Mouse (Mus musculus): Measurements from ENCODE around the gene Cdc14a. TPM values are rescaled to one million over a fixed set of nuclear protein-coding genes. Genes with fewer than 3 reads are reported as not detected.

Cdc14a gene
- total RNA-seq, 2 experiments from 2014 or later = 4.9 to 6.2 TPM

DNA sequence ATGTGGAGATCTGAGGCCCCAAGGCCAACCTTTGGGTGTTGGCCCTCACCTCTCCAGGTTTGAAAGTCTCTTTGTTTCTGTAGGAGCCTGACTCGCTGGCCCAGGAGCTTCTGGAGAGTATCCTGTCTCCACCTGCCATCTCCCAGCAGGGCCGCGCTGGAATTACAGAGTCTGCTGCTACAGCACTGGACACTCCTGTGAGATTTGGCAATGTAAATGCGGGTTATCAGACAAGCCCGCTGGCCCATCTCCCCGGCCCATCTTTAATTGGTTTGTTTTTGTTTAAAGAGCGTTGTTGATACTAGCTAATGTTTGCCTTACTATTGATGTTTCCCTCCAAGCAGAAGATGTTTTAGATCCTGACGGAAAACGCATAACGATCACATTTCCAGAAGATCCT is 15.0 kb downstream of the Cdc14a start:
- H3K27ac ChIP-seq = no peak overlapping the region
- DNase-seq (ENCODE audit: low spot score in 2 of 2) = no peak
- TF ChIP-seq CTCF (conservative IDR thresholded peaks at IDR 0.05) = no peak
- no peak overlapping the region for H3K4me3 ChIP-seq

DNA sequence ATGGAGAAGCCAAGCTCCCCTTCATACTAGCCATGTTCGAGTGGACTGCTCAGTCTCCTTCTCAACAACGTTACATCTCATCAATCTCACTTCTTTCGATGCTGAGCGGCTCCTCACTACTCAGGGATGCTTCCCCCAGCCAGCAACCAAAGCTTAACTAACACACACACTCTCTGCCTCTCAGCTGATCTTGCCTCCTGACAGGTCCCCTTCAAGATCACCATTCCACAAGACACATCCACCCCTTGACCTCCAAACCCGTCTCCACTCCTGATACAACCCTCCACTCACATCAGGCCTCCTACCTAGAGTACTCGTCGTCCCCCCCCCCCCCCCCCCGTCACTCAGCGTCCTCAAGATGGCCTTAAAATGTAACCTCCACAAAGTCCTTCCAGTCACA is 18.3 kb downstream of the Cdc14a start:
- Histone ChIP-seq H3K4me3 (no peak overlapping the region), H3K27ac (no peak overlapping the region)
- no peak for DNase-seq (ENCODE audit: low spot score in 2 of 2)
- no peak for TF ChIP-seq CTCF (conservative IDR thresholded peaks at IDR 0.05)

DNA sequence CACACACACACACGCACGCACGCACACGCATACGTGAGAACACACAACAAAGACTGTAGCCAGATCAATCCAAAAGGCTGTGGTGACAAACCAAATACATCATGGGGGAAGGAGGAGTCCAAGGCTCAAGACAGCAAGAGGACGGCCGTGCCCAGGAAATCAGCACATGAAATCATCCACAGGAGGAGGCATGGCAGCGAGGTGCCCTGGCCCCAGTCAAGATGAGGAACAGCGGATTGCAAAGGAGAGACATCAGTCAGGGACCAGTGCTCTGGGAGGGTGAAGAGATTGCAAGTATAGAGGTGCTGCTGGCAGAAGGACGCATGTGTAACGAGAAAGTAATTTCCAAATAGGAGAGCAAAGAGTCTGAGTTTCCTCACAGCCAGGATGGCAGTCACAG is 22.4 kb downstream of the Cdc14a start:
- no peak for TF ChIP-seq CTCF (conservative IDR thresholded peaks at IDR 0.05)

DNA sequence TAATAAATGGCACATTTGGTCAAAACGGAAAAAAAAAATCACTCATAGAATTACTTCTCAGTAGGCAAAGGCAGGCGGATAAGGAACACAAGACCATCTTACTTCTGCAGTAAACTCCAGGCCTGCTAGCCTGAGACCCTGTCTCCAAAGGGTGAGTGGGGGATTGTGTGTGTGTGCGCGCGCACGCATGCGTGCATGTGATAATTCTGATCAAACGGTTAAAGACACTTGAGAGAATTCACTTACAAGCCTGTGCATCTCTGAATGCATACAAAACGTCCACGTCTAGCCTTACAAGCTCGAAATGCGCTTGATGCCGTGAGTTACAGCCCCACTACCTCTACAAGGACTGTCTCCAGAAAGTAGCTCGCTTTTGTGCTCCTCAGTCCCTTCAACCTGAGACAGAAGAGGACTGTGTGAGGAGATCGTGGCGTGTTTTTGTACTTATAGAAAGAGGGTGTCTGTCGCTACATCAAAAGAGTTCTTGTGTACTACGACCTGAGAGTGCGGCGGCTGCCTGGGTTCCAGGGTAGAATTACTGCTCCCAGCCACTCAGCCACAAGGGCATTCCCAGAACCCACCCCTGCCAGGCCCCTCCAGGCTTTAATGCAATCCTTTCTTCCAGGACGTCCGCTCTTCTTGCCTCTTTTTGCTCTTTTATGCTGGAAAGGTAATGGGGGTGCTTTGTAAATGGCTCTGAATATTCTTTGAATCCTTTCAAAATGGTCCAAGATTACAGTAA is 24.3 kb downstream of the Cdc14a start:
- no peak for DNase-seq (ENCODE audit: low spot score in 2 of 2)
- H3K4me3 ChIP-seq = peak overlapping the region; percentile 32
- no peak for TF ChIP-seq CTCF (conservative IDR thresholded peaks at IDR 0.05)
- peak overlapping the region; percentile 40; the same call in 1 of the 2 replicates for H3K27ac ChIP-seq

More for the DNA sequence above, 22.4 kb downstream of the Cdc14a start:
- no peak for DNase-seq (ENCODE audit: low spot score in 2 of 2)
- Histone ChIP-seq H3K27ac (no peak overlapping the region), H3K4me3 (no peak overlapping the region)

DNA sequence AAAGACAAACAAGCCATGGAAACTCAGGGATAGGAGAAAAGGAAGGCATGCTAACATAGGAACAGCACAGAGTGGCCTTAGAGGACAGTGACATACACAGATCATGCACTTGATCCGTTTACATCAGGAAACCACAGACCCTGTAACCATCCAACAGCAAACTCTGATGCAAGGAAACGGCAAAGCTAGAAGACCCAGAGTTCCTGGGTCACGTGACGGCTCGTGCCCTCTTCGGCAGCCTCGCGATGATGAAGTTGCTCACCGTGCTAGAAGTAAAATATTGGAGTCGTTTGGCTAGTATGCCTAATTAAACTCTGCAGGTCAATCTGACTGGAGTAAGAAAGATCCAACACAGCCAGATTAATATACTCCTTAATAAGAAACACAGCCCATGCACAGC is 25.3 kb downstream of the Cdc14a start:
- DNase-seq (ENCODE audit: low spot score in 2 of 2) = no peak
- no peak overlapping the region for H3K27ac ChIP-seq
- TF ChIP-seq CTCF (conservative IDR thresholded peaks at IDR 0.05) = no peak
- peak overlapping the region; percentile 26; the same call in 1 of the 2 replicates for H3K4me3 ChIP-seq

DNA sequence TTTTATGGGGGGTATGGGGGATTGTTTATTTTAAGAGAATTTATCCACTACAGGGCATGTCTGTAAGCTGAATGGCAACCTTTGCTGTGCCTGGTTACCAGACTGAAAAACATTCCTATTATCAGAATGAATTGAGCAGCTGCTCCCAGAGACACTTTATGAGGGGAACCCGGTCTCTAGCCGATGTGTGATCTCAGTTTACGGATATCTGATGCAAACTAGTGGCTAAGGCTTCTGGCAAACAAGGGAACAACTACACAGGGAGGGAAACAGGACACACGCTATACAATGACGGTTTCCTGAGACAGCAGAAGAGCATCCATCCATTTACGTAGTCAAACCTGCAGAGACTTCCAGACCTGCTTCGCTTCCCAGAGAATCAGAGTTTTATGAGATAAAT is 25.9 kb downstream of the Cdc14a start:
- Histone ChIP-seq H3K27ac (no peak overlapping the region), H3K4me3 (no peak overlapping the region)
- no peak for TF ChIP-seq CTCF (conservative IDR thresholded peaks at IDR 0.05)
- no peak for DNase-seq (ENCODE audit: low spot score in 2 of 2)

DNA sequence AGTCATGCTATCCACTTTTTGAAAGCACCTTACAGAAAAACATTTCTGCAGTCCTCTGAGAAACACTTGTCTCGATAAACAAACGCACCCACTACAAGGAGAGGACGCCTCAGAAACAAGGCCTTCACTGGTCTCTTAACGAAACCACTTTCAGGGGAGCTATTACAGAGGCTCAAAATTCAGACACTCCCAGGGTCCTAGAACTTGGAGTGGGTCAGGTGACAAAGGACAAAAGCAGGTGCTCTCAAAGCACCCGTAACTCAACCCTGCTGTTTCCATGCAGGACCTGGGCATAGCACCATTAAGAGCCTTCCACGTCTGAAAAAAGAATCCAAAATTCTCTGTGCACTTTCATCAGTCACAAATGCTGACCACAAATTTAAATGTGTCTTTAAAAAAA is 26.5 kb downstream of the Cdc14a start:
- no peak overlapping the region for H3K27ac ChIP-seq
- no peak for TF ChIP-seq CTCF (conservative IDR thresholded peaks at IDR 0.05)
- DNase-seq (ENCODE audit: low spot score in 2 of 2) = no peak
- no peak overlapping the region for H3K4me3 ChIP-seq

DNA sequence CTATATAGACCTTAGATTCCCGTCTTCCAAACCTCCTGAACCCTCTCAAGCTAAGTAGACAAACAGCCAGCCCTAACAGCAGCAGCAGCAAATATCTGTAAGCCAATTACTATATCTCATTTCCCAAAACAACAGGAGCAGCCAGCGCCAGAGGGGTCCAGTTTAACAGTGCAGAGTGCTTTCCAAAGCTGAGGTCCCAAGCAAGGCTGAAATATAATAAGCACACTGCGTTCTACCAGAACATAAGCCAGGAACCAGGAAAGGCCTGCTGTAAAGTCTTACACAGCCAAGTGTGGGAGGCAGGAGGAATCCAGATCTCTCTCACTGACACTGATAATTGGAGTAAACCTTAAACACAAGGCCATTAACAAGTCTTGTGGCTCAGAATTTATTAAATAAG is 27.3 kb downstream of the Cdc14a start:
- TF ChIP-seq CTCF (conservative IDR thresholded peaks at IDR 0.05) = no peak
- Histone ChIP-seq H3K27ac (no peak overlapping the region), H3K4me3 (no peak overlapping the region)
- DNase-seq (ENCODE audit: low spot score in 2 of 2) = no peak

DNA sequence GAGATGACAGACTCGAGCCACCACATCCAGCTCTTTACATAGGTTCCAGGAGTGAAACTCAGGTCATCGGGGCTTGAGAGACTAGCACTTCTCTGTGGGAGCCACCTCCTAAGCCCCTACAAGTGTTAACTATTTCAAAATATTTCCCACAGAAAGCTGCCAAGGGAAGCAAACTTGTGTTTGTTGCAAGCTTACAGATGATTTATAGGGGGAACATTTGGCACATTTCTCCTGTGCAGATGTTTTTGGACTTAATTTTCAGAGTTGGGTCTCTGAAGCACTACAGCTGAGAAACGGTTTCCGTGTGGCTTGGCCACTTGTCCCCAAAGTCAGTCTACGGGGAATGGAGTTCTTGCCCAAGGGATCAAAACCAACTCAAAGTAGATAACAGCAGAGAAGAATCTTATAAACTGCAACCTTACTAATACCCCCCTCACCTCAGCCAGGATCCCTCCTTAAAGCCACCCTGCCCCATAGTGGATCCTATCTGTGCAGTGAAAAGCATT is 28.9 kb downstream of the Cdc14a start:
- H3K27ac ChIP-seq = no peak overlapping the region
- no peak for DNase-seq (ENCODE audit: low spot score in 2 of 2)
- no peak overlapping the region for H3K4me3 ChIP-seq
- TF ChIP-seq CTCF (conservative IDR thresholded peaks at IDR 0.05) = no peak

DNA sequence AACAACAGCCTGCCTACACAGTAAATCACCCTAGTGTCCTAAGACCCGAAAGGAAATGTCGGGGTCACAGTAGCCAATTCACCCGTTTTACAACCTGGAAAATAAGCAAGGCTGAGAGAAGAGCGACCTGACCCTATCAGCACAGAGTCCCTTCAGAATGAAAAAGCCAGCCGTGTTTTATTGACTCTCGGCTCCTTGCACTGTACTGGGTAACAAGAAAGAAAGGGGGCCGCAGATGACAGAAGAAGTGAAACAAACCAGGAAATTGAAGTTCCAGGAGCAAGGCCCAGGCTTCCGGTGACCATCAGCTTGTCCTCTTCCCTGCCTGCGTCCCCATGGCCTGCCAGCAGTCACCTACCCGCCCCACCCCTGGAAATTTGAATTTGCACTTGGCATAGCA is 32.4 kb downstream of the Cdc14a start:
- no peak for DNase-seq (ENCODE audit: low spot score in 2 of 2)
- TF ChIP-seq CTCF (conservative IDR thresholded peaks at IDR 0.05) = no peak
- no peak overlapping the region for H3K27ac ChIP-seq
- H3K4me3 ChIP-seq = no peak overlapping the region

DNA sequence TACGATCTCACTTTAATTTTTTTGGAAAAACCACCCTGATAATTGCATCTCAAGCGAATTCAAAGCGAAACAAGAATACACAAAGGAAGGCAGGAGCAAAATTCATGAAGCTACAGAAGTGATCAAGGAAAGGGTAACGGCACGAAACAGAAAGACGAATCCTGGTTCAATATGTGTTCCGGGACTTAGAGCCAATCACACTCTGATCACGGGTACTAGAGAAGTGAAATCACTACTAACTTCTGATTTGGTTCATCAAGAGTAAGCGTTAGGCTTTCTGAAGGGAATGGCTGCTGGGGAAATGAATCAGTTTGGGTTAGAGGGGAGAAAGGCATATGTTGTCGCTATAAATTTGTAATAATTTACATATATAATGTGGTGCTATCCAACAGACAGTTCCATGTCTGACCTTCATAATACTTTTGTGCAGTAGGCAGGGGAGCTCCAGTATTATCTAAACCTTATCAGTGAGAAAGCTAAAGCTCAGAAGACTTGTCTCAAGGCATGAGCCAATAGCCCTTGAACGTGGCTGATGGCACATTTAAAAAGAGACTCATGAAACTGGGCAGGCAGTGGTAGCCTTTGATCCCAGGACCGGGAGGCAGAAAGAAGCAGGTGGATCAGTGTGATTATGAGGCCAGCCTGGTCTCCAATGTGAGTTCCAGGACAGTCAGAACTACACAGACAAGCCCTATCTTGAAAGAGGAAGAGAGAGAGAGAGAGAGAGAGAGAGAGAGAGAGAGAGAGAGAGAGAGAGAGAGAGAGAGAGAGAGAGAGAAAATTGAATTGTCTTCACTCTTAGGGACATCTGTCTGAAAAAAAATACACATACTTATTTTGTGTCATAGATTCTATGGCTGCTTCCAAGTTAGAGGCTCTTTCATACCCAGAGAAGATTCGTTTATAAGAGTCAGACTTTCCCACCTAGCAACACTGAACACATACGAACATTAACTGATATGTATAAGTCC is 34.0 kb downstream of the Cdc14a start:
- DNase-seq (ENCODE audit: low spot score in 2 of 2) = no peak
- no peak overlapping the region for H3K27ac ChIP-seq
- no peak for TF ChIP-seq CTCF (conservative IDR thresholded peaks at IDR 0.05)
- H3K4me3 ChIP-seq = no peak overlapping the region

DNA sequence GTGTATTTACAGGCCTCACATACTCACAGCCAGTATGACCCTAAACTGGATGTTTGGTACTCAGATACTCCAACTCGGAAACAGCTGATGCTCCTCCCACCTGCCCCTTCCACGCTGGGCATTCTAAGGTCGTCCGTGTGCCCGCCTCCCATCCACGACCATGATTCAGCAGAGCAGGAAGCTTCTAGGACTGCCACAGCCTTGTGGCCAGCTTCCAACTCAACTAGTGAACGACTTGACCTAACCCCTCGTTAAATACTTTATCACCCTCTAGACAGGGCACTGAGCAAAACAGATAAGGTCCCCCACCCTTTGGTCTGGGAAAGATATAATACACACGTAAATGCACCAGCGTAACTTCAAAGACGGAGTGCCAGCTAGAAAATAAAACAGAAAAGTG is 35.0 kb downstream of the Cdc14a start:
- no peak for TF ChIP-seq CTCF (conservative IDR thresholded peaks at IDR 0.05)
- no peak overlapping the region for H3K27ac ChIP-seq
- no peak overlapping the region for H3K4me3 ChIP-seq
- DNase-seq (ENCODE audit: low spot score in 2 of 2) = no peak

DNA sequence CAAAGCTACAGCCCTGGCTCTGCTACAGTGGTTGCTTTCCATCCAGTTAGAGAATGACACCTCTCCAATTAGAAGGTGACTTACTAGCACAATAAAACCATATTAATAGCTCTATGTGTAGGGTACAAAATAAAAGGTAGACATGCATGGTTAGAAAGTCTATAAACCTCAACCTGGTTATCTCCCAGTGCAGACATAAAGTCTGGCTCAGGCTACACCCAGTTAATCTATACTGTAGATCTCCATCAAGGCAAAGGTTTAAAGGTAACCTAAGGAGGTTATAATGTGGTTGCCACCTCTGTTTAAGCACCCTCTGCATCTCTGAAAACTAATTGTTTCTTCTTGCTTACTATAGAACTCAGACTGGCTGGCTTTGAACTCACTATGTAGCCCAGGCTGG is 36.9 kb downstream of the Cdc14a start:
- Histone ChIP-seq H3K27ac (no peak overlapping the region), H3K4me3 (no peak overlapping the region)
- no peak for TF ChIP-seq CTCF (conservative IDR thresholded peaks at IDR 0.05)
- DNase-seq (ENCODE audit: low spot score in 2 of 2) = no peak

All from layer of hippocampus, adult 2 months (tissue).